In the genomic region with DNA sequence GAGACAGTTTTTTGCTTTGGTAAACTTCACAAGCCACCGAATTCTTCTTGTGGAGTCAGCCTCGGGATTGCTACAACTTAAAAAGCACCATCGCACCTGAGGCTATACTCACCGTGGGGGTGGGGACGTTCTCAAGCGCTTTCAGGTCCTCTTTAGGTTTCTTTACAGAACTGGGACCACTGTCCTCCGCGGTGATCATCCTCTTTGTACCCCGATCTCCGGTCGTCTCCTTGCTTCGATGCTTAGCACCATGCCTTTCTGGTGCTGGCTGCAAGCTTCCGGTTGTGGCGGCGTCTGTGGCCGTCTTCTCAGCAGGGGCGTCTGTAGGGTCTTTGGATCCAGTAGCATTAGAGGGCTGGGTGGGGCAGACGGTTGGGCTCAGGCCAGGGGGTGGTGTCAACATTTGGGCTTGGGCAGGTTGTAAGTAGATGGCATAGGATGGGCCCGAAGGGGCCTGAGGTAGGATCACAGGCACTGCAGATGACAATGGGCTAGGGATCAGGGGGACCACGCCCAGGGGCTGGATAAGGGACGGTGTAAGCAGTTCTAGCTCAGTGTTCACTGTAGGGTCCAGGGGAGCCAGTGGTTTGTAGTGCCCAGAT, we compare ENCODE assay signal across 23 mouse cellular contexts. TPM values are rescaled to one million over a fixed set of nuclear protein-coding genes. Genes with fewer than 3 reads are reported as not detected.
"Had no signal": no experiment of that assay in that cellular context is flagged by ENCODE, and none has a peak within 500 bp of the region (broad histone marks: within the 10 kb centered on the region; RNA-seq: fewer than 3 reads in every experiment).

No protein-coding gene starts in this region.

- ATAC-seq: intestine, postnatal 0 days; midbrain, embryonic 13.5 days; midbrain, embryonic 16.5 days had no signal

- H3K4me2 ChIP-seq: kidney, embryonic 15.5 days; limb, embryonic 13.5 days; lung, embryonic 15.5 days; midbrain, embryonic 13.5 days had no signal

- H3K9ac ChIP-seq: kidney, embryonic 15.5 days; limb, embryonic 13.5 days; lung, embryonic 15.5 days; midbrain, embryonic 13.5 days had no signal

- H3K9me3 ChIP-seq: kidney, embryonic 15.5 days; limb, embryonic 10.5 days; limb, embryonic 13.5 days; lung, embryonic 15.5 days; midbrain, embryonic 10.5 days; midbrain, embryonic 13.5 days had no signal

- H3K4me3 ChIP-seq: kidney, embryonic 15.5 days; limb, embryonic 10.5 days; limb, embryonic 13.5 days; lung, embryonic 15.5 days; midbrain, embryonic 10.5 days; midbrain, embryonic 13.5 days had no signal

- H3K27me3 ChIP-seq: kidney, embryonic 15.5 days; limb, embryonic 13.5 days; lung, embryonic 15.5 days; midbrain, embryonic 13.5 days had no signal

- H3K4me1 ChIP-seq: kidney, embryonic 15.5 days; limb, embryonic 10.5 days; limb, embryonic 13.5 days; lung, embryonic 15.5 days; midbrain, embryonic 10.5 days; midbrain, embryonic 13.5 days had no signal

- H3K27ac ChIP-seq: kidney, embryonic 15.5 days; limb, embryonic 10.5 days; limb, embryonic 13.5 days; lung, embryonic 15.5 days; midbrain, embryonic 10.5 days; midbrain, embryonic 13.5 days had no signal

- DNase-seq: kidney, adult 8-10 months; kidney, postnatal 14 days; kidney, postnatal 4 days; lung, adult 18-20 months; lung, postnatal 10 days; lung, postnatal 36 days; right cerebral cortex, adult 18-20 months; right cerebral cortex, postnatal 14 days; right cerebral cortex, postnatal 4 days; thymus, postnatal 25 days had no signal

RNA-seq across cellular contexts. Expression of a gene that starts 22.8 kb away (rescaled TPM):
- total RNA-seq: layer of hippocampus, adult 18-20 months; layer of hippocampus, postnatal 25 days; left cerebral cortex, adult 18-20 months; left cerebral cortex, postnatal 25 days had no signal
- polyA plus RNA-seq: intestine, embryonic 14.5 days; midbrain, embryonic 16.5 days had no signal
